Mouse (Mus musculus) urinary bladder, postnatal 0 days (tissue): Measurements from ENCODE around the gene Def6. TPM values are rescaled to one million over a fixed set of nuclear protein-coding genes. Genes with fewer than 3 reads are reported as not detected.

ENCODE experiments used
- polyA plus RNA-seq: library from polyadenylated mRNA; unstranded; fragments of >200 nt; fragmentation: Nextera tagmentation; extraction: Ambion mirVana; gene quantifications from 2 replicates; pipeline ENCODE4 v1.2.1, GENCODE M21; 2015

The Def6 gene
- polyA plus RNA-seq: 6.9 and 9.2 TPM in 2 replicates

GRCm38 (mm10) chr17:28207591-28208313, at the start of gene Def6:
Def6 (plus strand) TSS chr17:28207778.

GRCm38 (mm10) chr17:28176775-28177539, 30.6 kb upstream of the Def6 start, which contains the start of gene Zfp523:
Zfp523 (plus strand) TSS chr17:28177129.

GRCm38 (mm10) chr17:28232475-28233060, 25.0 kb downstream of the Def6 start, which contains the start of gene Ppard:
Ppard (plus strand) TSS chr17:28232700.

Other genes with a start within 250 kb of the Def6 start
- gene Tcp11, start 127.1 kb upstream of the Def6 start, polyA plus RNA-seq: 0.30 and 0.70 TPM in 2 replicates
- gene Scube3, start 65.6 kb upstream of the Def6 start, polyA plus RNA-seq: 0.83 and 0.88 TPM in 2 replicates
- gene Zfp523, start 30.6 kb upstream of the Def6 start, polyA plus RNA-seq: 13.9 and 14.9 TPM in 2 replicates
- 1.7 and 2.4 TPM in 2 replicates for gene Ppard, start 24.9 kb downstream of the Def6 start, polyA plus RNA-seq
- 21.3 and 26.4 TPM in 2 replicates for gene Fance, start 105.7 kb downstream of the Def6 start, polyA plus RNA-seq
- 494 and 559 TPM in 2 replicates for gene Rpl10a, start 120.7 kb downstream of the Def6 start, polyA plus RNA-seq
- 13.9 and 17.8 TPM in 2 replicates for gene Tead3, start 143.0 kb downstream of the Def6 start, polyA plus RNA-seq
- 3.2 and 4.8 TPM in 2 replicates for gene Tulp1, start 157.4 kb downstream of the Def6 start, polyA plus RNA-seq